Mouse (Mus musculus) layer of hippocampus, adult 11-12 months (tissue): ENCODE measurements around the gene Daam2.

ENCODE experiments used
- DNase-seq: peaks from one replicate; pipeline ENCODE4 v3.0.0; 2022; ENCODE audit warnings: low spot score

Daam2 gene

GRCm38 (mm10) chr17:49431176-49431575 is 133.0 kb downstream of the Daam2 start:
- no peak for DNase-seq

GRCm38 (mm10) chr17:49430136-49430535 is 134.0 kb downstream of the Daam2 start:
- no peak for DNase-seq

GRCm38 (mm10) chr17:49429471-49430129 is 134.5 kb downstream of the Daam2 start:
- DNase-seq: no peak

- DNase-seq: no peak
Observed at GRCm38 (mm10) chr17:49428751-49429415, 135.3 kb downstream of the Daam2 start.

- DNase-seq: peak; percentile 94
Observed at GRCm38 (mm10) chr17:49428239-49428688, 135.9 kb downstream of the Daam2 start, which contains the start of gene Mocs1. Mocs1 (plus strand) TSS chr17:49428362.

- DNase-seq: no peak
Observed at GRCm38 (mm10) chr17:49427631-49428238, 136.4 kb downstream of the Daam2 start.

- no peak for DNase-seq
Observed at GRCm38 (mm10) chr17:49423872-49424271, 140.3 kb downstream of the Daam2 start.

- no peak for DNase-seq
Observed at GRCm38 (mm10) chr17:49423067-49423325, 141.1 kb downstream of the Daam2 start.

GRCm38 (mm10) chr17:49422286-49423066 is 141.7 kb downstream of the Daam2 start:
- DNase-seq: no peak

- no peak for DNase-seq
Observed at GRCm38 (mm10) chr17:49419813-49420212, 144.3 kb downstream of the Daam2 start.

- DNase-seq: no peak
Observed at GRCm38 (mm10) chr17:49416228-49416627, 147.9 kb downstream of the Daam2 start.

- no peak for DNase-seq
Observed at GRCm38 (mm10) chr17:49413554-49413953, 150.6 kb downstream of the Daam2 start.

GRCm38 (mm10) chr17:49412974-49413373 is 151.2 kb downstream of the Daam2 start:
- no peak for DNase-seq
